Mouse (Mus musculus): ENCODE results near the gene Adh7. TPM values are rescaled to one million over a fixed set of nuclear protein-coding genes. Genes with fewer than 3 reads are reported as not detected.

Adh7 gene
- total RNA-seq, 2 experiments from 2014 or later = 0.28 TPM; not detected in 1

- H3K27ac ChIP-seq = no peak overlapping the region
- intact Hi-C loops (cut with DNase I) = no loop called here
- H3K4me3 ChIP-seq = no peak overlapping the region
- DNase-seq (ENCODE audit: extremely low spot score in 1 of 2, low spot score in 2 of 2) = no peak
- TF ChIP-seq CTCF (IDR thresholded peaks at IDR 0.05) = no peak
Observed at GRCm38 (mm10) chr3:138242021-138242726, 24.6 kb downstream of the Adh7 start.

DNA sequence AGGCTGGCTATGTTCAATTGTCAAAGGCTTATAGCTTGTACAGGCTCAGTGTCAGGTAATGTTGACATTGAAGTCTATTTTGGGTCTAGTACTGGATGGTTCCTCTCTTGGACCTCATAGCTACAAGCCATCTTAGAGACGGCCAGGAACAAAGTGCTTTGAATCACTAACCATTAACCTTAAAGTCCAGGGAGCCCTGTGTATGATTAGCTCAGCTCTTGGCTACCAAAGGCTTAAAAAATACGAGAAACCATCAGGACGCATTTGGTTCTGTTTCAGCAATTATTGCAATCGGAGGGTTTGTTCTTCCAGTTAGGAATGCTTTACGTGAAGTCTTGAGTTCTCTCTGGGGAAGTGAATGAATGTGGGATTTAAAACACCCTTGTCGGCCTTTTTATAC is 25.4 kb downstream of the Adh7 start:
- Histone ChIP-seq H3K4me3 (no peak overlapping the region), H3K27ac (no peak overlapping the region)
- intact Hi-C loops (cut with DNase I) = no loop called here
- DNase-seq (ENCODE audit: extremely low spot score in 1 of 2, low spot score in 2 of 2) = no peak
- TF ChIP-seq CTCF (IDR thresholded peaks at IDR 0.05) = no peak

DNA sequence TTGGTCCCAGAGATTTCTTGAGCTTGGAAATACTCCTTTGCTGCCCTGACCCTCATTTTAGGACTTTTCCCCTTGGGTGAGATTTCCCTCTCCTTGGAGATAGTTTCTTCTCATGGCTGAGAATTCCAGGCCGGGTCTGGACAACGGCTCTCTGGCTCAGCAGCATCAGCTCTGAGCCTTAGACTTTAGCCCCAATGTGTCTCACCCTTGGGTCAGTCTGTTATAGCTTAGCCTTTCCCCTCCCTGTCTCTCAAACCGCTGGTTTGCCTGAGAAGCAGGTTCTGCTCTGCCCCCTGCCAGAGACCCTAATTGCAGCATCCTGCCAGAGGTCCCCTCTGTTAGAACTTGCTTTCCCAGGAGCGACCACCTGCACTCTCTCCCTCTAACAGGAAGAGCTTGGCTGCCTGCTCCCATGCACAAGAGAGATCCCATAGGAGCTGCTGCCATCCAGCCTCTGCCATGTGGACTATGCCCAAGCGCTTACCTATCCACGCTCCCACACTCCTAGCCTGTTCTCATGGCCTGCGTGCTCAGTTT is 26.8 kb downstream of the Adh7 start:
- TF ChIP-seq CTCF (IDR thresholded peaks at IDR 0.05) = no peak
- Histone ChIP-seq H3K4me3 (no peak overlapping the region), H3K27ac (no peak overlapping the region)
- intact Hi-C loops (cut with DNase I) = no loop called here
- no peak for DNase-seq (ENCODE audit: extremely low spot score in 1 of 2, low spot score in 2 of 2)

DNA sequence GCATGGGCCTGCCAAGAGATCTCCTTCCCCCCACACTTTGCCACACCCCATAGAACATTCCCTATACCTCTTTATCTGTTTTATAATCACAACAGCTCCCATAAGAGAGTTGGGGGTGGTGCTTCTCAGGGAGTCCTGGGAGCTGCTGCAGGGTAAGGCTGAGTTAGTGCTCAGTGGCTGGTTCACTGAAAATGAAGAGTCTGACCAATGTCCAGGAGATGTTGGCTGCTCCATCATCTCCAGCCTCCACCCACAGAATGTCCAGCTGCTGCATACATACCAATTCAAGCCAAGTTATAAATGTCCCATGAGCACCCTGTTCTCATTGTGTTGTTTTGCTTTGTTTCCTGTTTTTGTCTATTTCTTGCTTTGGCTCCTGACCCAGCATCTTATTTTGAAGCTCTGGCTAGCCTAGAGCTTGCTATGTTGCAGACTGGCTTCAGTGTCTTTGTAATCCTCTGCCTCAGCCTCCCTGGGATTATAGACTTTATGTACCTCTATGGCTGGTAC is 29.0 kb downstream of the Adh7 start:
- TF ChIP-seq CTCF (IDR thresholded peaks at IDR 0.05) = no peak
- H3K4me3 ChIP-seq = no peak overlapping the region
- intact Hi-C loops (cut with DNase I) = no loop called here
- no peak for DNase-seq (ENCODE audit: extremely low spot score in 1 of 2, low spot score in 2 of 2)
- H3K27ac ChIP-seq = no peak overlapping the region

DNA sequence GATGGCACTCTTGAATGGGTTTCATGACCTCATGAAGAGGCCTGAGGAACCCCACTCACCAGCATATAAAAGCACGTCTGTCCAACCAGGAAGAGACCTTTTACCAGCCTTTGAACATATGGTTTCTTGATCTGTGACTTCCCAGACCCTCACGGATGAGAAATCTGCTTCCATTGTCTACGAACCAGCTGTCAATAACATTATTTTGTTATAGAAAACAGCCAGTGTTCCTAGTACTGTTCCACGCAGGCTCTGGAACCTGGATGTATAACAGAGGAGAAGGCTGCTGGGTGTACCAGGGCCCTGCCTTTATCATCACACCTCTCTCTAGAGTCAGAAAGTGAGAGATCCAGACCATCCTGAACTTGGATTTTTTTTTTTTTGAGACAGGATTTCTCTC is 29.7 kb downstream of the Adh7 start:
- DNase-seq (ENCODE audit: extremely low spot score in 1 of 2, low spot score in 2 of 2) = no peak
- no peak overlapping the region for H3K27ac ChIP-seq
- no peak for TF ChIP-seq CTCF (IDR thresholded peaks at IDR 0.05)
- intact Hi-C loops (cut with DNase I) = no loop called here
- H3K4me3 ChIP-seq = no peak overlapping the region

DNA sequence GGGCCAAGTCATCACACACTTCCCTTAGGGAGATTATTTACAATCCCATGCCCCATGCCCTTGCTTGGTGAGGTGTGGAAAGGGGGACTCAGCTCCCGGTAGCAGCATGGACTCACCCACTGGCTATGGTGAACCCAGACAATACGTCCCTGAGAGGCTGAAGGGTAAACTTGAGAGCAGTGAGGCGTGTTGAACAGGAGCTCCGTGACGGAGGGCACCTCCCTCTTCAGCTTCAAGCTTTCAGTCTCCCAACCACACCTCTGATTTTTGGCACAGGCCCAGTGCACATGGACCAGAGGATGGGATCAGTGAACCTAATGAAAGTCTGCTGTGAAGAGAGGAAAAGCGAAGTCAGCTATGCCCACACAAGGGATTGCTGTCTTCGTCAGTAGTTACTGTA is 30.5 kb downstream of the Adh7 start:
- H3K27ac ChIP-seq = no peak overlapping the region
- H3K4me3 ChIP-seq = no peak overlapping the region
- intact Hi-C loops (cut with DNase I) = no loop called here
- no peak for DNase-seq (ENCODE audit: extremely low spot score in 1 of 2, low spot score in 2 of 2)
- TF ChIP-seq CTCF (IDR thresholded peaks at IDR 0.05) = no peak

DNA sequence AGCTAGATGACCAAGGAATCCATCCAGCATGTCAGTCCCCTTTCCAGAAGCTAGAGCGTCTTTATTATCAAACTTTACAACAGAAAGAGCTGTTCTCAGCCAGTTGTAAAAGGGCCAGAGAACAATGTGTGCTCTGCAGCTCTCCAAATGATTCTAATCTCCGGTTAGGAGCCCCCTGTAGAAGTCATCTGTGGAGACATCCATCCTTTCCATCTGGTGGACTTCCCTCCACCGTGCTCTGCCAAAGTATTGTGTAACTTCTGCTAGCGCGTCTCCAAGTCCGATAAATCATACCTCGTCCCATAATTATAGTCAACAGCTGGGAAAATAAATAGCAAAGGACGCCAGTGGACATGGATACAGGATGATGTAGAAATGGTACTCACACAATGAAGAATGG is 31.2 kb downstream of the Adh7 start:
- Histone ChIP-seq H3K4me3 (no peak overlapping the region), H3K27ac (no peak overlapping the region)
- no peak for DNase-seq (ENCODE audit: extremely low spot score in 1 of 2, low spot score in 2 of 2)
- intact Hi-C loops (cut with DNase I) = no loop called here
- no peak for TF ChIP-seq CTCF (IDR thresholded peaks at IDR 0.05)

GRCm38 (mm10) chr3:138251156-138251555 is 33.6 kb downstream of the Adh7 start:
- no peak for DNase-seq (ENCODE audit: extremely low spot score in 1 of 2, low spot score in 2 of 2)
- no peak overlapping the region for H3K4me3 ChIP-seq
- intact Hi-C loops (cut with DNase I) = no loop called here
- no peak overlapping the region for H3K27ac ChIP-seq
- no peak for TF ChIP-seq CTCF (IDR thresholded peaks at IDR 0.05)

GRCm38 (mm10) chr3:138254205-138254604 is 36.6 kb downstream of the Adh7 start:
- TF ChIP-seq CTCF (IDR thresholded peaks at IDR 0.05) = no peak
- no peak overlapping the region for H3K4me3 ChIP-seq
- DNase-seq (ENCODE audit: extremely low spot score in 1 of 2, low spot score in 2 of 2) = no peak
- no peak overlapping the region for H3K27ac ChIP-seq
- intact Hi-C loops (cut with DNase I) = no loop called here

DNA sequence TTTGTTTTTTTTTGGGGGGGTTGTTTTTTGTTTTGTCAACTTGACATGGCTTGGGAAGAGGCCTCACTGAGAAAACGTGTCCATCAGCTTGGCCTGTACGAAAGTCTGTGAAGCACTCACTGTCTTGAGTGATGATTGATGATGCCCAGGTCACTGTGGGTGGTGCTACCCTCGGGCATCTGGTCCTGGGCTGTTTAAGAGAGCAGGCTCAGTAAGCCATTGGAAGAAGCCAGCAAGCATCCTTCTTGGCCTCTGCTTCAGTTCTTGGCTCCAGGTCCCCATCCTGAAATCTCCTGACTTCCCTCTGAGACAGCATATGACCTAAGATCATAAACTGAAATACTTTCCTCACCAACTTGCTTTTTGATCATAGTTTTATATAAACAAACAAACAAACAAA is 37.8 kb downstream of the Adh7 start:
- H3K4me3 ChIP-seq = no peak overlapping the region
- intact Hi-C loops (cut with DNase I) = no loop called here
- TF ChIP-seq CTCF (IDR thresholded peaks at IDR 0.05) = no peak
- DNase-seq (ENCODE audit: extremely low spot score in 1 of 2, low spot score in 2 of 2) = no peak
- no peak overlapping the region for H3K27ac ChIP-seq

DNA sequence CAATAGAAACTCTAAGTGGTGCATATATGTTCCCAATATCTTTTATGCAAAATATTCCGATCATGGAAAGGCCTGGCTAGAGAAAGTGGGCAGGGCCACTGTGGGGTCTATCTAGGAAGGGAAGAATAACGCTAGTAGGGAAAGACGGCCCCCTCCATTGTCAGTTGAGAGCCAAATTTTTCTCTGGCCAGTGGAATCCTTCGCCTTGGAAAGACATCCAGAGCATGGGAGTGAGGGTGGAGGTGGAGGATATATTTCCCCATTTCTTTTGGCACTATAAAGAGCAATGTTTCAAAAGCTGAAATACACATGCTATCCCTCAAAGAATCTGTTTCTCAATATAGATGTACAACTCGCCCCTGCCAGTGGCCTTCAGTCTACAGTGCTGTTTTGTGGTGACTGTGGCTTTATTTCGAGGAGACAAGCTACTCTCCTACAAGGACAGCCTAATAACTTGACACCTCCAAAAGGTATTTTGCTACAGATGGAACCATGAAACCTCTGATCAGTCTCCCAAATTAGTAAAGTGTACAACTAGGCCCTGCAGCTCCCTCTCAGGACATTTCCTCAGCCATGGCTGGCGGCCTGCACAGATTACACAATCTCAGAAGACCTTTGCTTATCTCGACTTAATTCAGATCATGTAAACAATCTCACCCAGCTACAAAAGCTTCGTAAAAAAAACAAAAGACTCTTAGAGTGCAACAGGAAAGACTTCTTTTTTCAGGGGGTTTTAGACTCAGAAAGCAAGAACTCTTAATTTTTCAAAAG is 38.4 kb downstream of the Adh7 start:
- Histone ChIP-seq H3K27ac (no peak overlapping the region), H3K4me3 (no peak overlapping the region)
- no peak for DNase-seq (ENCODE audit: extremely low spot score in 1 of 2, low spot score in 2 of 2)
- no peak for TF ChIP-seq CTCF (IDR thresholded peaks at IDR 0.05)
- intact Hi-C loops (cut with DNase I) = no loop called here

Measured in left cerebral cortex, adult 2 months (tissue).